Mouse (Mus musculus) left cerebral cortex, adult 18-20 months (tissue): ENCODE measurements around the gene 2810021J22Rik. TPM values are rescaled to one million over a fixed set of nuclear protein-coding genes. Genes with fewer than 3 reads are reported as not detected.
A peak's percentile ranks its signal among the peaks of the same experiment; 100 is the strongest.

ENCODE experiments used
- DNase-seq, 2 experiments: peaks; one replicate each; pipeline ENCODE4 v3.0.0; 2021 to 2022; ENCODE audit warnings: low spot score in 2 of 2, mixed read lengths in 1 of 2
- total RNA-seq, 2 experiments: library from RNA; stranded (reverse); gene quantifications; 2 replicates each; pipeline ENCODE4 v1.2.3; 2021

2810021J22Rik gene
- total RNA-seq, 2 experiments from 2014 or later = 9.5 to 11.6 TPM

DNA sequence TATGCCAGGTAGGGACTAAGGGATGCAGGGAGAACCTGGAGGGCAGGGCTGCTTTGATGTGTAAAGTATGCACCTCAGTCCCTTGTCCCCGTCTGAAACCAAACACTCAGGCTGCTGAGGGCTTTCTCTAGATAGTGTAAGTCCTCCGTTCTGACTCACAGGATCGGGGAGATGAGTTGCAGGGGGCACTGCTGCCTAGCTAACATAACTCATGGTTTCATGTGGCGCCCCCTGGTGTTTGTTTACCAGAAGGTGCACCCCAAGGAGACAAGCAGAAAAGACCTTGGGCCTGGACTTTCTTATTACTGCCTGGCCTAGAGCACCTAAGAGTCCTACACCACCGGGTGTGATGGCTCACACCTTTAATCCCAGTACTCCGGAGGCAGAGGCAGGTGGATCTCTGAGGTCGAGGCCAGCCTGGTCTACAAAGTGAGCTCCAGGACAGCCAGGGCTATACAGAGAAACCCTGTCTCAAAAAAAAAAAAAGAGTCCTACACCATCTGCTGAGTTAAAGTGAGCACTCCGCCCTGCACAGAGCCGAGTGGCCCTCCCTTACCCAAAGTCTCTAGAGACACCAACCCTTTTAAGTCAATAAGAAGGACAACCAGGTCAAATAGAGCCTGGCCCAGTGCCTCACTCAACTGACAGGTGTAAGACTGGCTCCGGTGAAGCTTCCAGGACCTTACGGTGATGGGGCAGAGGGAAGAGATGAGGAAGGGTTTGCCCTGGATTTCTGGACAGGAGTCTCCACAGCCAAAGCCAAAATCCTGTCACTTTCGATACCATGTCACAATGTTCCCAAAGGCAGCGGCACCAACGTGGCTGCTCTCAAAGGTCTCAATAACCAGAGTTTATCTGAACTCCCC is 50.1 kb downstream of the 2810021J22Rik start:
- peak; percentile 26 to 56 for DNase-seq

GRCm38 (mm10) chr11:58917745-58918366 is 50.8 kb downstream of the 2810021J22Rik start, which contains the start of gene Btnl10:
Gene Btnl10, plus strand, starts transcription at chr11:58917908.
- DNase-seq = no peak

- no peak for DNase-seq
Measured at GRCm38 (mm10) chr11:58918759-58919158, 51.7 kb downstream of the 2810021J22Rik start.

DNA sequence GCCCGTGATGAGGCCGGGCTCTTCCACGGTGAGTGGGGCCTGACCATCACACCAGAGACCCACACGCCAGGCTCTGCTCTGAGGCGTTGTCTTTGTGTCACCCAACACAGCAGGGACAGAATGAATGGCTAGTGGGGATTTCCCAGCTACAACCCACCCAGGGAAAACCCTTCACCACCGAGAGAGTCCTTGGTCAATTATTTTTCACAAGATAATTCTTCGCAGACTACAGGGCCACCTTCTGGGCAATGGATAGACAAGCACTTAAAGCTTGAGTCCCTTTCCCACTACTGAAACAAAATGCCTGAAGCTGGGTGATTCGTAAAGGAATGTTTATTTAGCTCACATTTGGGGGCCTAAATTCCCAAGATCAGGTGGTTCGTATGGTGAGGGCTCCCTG is 55.4 kb downstream of the 2810021J22Rik start:
- no peak for DNase-seq

DNA sequence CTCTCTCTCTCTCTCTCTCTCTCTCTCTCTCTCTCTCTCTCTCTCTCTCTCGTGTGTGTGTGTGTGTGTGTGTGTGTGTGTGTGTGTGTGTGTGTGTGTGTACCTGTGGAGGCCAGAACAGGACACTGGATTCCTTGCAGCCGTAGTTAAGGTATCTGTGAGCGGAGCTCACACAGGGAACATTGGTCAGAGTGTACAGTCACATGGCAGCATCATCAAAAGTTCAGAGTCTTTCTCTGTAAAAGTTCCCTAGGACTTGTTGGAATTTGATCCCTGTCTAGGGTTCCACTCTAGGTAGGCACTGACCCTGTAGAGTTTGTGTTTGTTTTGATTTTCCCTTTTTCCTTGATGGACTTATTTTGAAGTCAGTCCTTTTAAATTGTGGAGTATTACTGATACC is 59.6 kb downstream of the 2810021J22Rik start:
- DNase-seq = no peak

GRCm38 (mm10) chr11:58927053-58927452 is 60.0 kb downstream of the 2810021J22Rik start:
- DNase-seq = no peak

GRCm38 (mm10) chr11:58927790-58928651 is 61.0 kb downstream of the 2810021J22Rik start:
- peak in 1 of 2 experiments; percentile 36 for DNase-seq

DNA sequence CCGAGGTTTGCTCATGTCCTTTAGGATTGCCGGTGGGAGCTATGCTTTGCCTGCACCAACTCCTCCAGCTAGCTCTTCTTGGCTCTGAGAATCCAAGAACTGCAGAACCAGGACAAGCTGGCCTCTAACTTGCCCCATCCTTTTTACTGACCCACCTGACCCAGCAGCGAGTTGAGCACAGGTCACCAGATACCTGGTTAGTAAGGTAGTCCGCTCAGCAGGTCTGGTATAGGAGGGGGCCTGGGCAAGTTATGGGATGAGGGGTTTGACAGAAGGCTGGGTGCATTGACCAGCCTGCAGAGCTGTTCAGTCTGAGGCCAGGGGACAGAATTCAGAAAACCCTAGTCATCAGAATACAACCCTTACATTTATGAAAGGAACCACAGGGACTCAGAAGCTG is 62.0 kb downstream of the 2810021J22Rik start:
- DNase-seq = no peak

- no peak for DNase-seq
Measured at GRCm38 (mm10) chr11:58929641-58930040, 62.6 kb downstream of the 2810021J22Rik start.

DNA sequence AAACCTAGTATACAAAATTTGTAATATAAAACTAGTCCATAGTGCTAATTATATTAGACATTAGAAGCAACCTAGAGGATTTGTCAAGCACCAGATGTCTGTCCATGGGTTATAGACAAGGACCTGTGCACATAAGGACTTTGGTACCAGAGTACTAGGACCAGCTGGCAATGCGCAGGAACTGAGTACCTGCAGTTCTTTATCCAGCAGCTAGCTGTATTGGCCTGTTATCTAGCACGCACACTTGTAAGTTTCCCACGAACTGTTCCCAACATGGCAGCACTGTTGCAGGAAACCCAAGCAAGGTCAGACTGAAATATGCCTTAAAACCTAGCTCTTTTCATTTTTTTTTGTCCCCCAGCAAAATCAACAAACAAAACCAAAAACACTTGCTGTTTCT is 63.2 kb downstream of the 2810021J22Rik start:
- no peak for DNase-seq

- DNase-seq = no peak
Measured at GRCm38 (mm10) chr11:58931576-58931975, 64.6 kb downstream of the 2810021J22Rik start.

Other genes starting within 250 kb of the 2810021J22Rik start
- gene Olfr323, start 236.7 kb upstream of the 2810021J22Rik start, total RNA-seq = not detected
- gene Trim58, start 226.8 kb upstream of the 2810021J22Rik start, total RNA-seq = under 1 TPM in 1 of 2 experiments, not detected in 1; 0.21 TPM
- gene Olfr322, start 208.4 kb upstream of the 2810021J22Rik start, total RNA-seq = not detected
- gene Olfr320, start 186.1 kb upstream of the 2810021J22Rik start, total RNA-seq = not detected
- gene Olfr319, start 168.1 kb upstream of the 2810021J22Rik start, total RNA-seq = not detected
- not detected for gene Olfr318, start 143.2 kb upstream of the 2810021J22Rik start, total RNA-seq
- gene Olfr317, start 128.0 kb upstream of the 2810021J22Rik start, total RNA-seq = under 1 TPM in 1 of 2 experiments, not detected in 1; 0.26 TPM
- 1 to 10 TPM; 2.1 to 2.9 TPM for gene Olfr316, start 114.5 kb upstream of the 2810021J22Rik start, total RNA-seq
- not detected for gene Olfr315, start 94.0 kb upstream of the 2810021J22Rik start, total RNA-seq
- gene Olfr314, start 84.3 kb upstream of the 2810021J22Rik start, total RNA-seq = not detected
- gene Fam183b, start 65.3 kb upstream of the 2810021J22Rik start, total RNA-seq = 1 to 10 TPM; 1.8 to 2.2 TPM
- not detected for gene Olfr313, start 52.2 kb upstream of the 2810021J22Rik start, total RNA-seq
- not detected for gene Olfr312, start 38.0 kb upstream of the 2810021J22Rik start, total RNA-seq
- gene Olfr311, start 28.0 kb upstream of the 2810021J22Rik start, total RNA-seq = under 1 TPM in 1 of 2 experiments, not detected in 1; 0.21 TPM
- gene Gm12258, start 20.1 kb upstream of the 2810021J22Rik start, total RNA-seq = 10 to 100 TPM; 17.1 to 19.2 TPM
- gene Zfp39, start 37.0 kb downstream of the 2810021J22Rik start, total RNA-seq = 1 to 10 TPM; 8.9 to 9.7 TPM
- not detected for gene Btnl10, start 50.7 kb downstream of the 2810021J22Rik start, total RNA-seq
- gene Rnf187, start 71.7 kb downstream of the 2810021J22Rik start, total RNA-seq = 100 to 1,000 TPM; 485 to 490 TPM
- gene Hist3h2ba, start 81.7 kb downstream of the 2810021J22Rik start, total RNA-seq = 100 to 1,000 TPM in 1 of 2 experiments, 10 to 100 TPM in 1; 99.3 to 112 TPM
- gene Hist3h2a, start 87.5 kb downstream of the 2810021J22Rik start, total RNA-seq = 10 to 100 TPM; 62.8 to 63.7 TPM
- 1 to 10 TPM; 4.0 to 5.0 TPM for gene Trim17, start 87.5 kb downstream of the 2810021J22Rik start, total RNA-seq
- 10 to 100 TPM; 22.5 to 25.4 TPM for gene Trim11, start 110.9 kb downstream of the 2810021J22Rik start, total RNA-seq